Mouse (Mus musculus) hindbrain, embryonic 11.5 days (tissue): Measurements from ENCODE around the gene Dnah14. TPM values are rescaled to one million over a fixed set of nuclear protein-coding genes. Genes with fewer than 3 reads are reported as not detected.

ENCODE experiments used
- ATAC-seq: fragments of 200-750 bp; cut with Nextera tagmentation; 2 replicates; pipeline ENCODE4 v1.8.0; 2017; ENCODE audit warnings: mild to moderate bottlenecking, moderate TSS enrichment, moderate library complexity; ENCODE audit not compliant: low FRiP score
- DNase-seq: peaks from one replicate; pipeline ENCODE4 v3.0.0-alpha.2; 2015; ENCODE audit warnings: low spot score
- H3K27ac ChIP-seq: fragments of 300-500 bp; sonication (generic); 2 replicates; pipeline ENCODE4 v1.5.1; 2014; ENCODE audit warnings: mild to moderate bottlenecking, low read depth, low read length
- H3K27me3 ChIP-seq: fragments of 300-500 bp; sonication (generic); 2 replicates; pipeline ENCODE4 v1.6.1; 2014; ENCODE audit warnings: mild to moderate bottlenecking, low read length, moderate library complexity, mixed read lengths; ENCODE audit not compliant: control insufficient read depth, insufficient read depth
- H3K36me3 ChIP-seq: fragments of 300-500 bp; sonication (generic); 2 replicates; pipeline ENCODE4 v1.6.1; 2014; ENCODE audit warnings: mild to moderate bottlenecking, low read length, moderate library complexity, mixed read lengths; ENCODE audit not compliant: control insufficient read depth, insufficient read depth
- H3K4me1 ChIP-seq: fragments of 300-500 bp; sonication (generic); replicated peaks from 2 replicates; pipeline ENCODE4 v1.6.1; 2014; ENCODE audit warnings: low read length, mixed read lengths; ENCODE audit not compliant: control insufficient read depth, insufficient read depth
- H3K4me2 ChIP-seq: fragments of 300-500 bp; sonication (generic); replicated peaks from 2 replicates; pipeline ENCODE4 v1.6.1; 2014; ENCODE audit warnings: mild to moderate bottlenecking, low read depth, low read length
- H3K4me3 ChIP-seq: fragments of 300-500 bp; sonication (generic); 2 replicates; pipeline ENCODE4 v1.5.1; 2014; ENCODE audit warnings: low read depth, low read length
- H3K9ac ChIP-seq: fragments of 300-500 bp; sonication (generic); 2 replicates; pipeline ENCODE4 v1.6.1; 2014; ENCODE audit warnings: low read depth, low read length
- H3K9me3 ChIP-seq: fragments of 300-500 bp; sonication (generic); 2 replicates; pipeline ENCODE4 v1.6.1; 2016; ENCODE audit warnings: low read length; ENCODE audit not compliant: control insufficient read depth
- WGBS: fragments of 180-500 bp; shearing (Covaris S2); extraction: QIAGEN DNeasy Blood & Tissue Kit; methylation state at CpG from one replicate; pipeline ENCODE4 v1.1.7; 2014; 5-methylcytosine and 5-hydroxymethylcytosine counted together
- polyA plus RNA-seq: library from polyadenylated mRNA; unstranded; fragments of >200 nt; fragmentation: Nextera tagmentation; extraction: Ambion mirVana; gene quantifications from 2 replicates; pipeline ENCODE4 v1.2.1, GENCODE M21; 2014

The Dnah14 gene
- polyA plus RNA-seq, 1 experiment from 2014 or later, result 2.6 TPM

GRCm38 (mm10) chr1:181569447-181569846 is 6.9 kb upstream of the Dnah14 start:
- DNase-seq (no peak), ATAC-seq (no peak)
- Histone ChIP-seq H3K27me3 (no peaks in the 10 kb centered on the region), H3K9ac (no peak overlapping the region), H3K9me3 (no peaks in the 10 kb centered on the region), H3K4me1 (no peaks in the 10 kb centered on the region), H3K36me3 (no peaks in the 10 kb centered on the region), H3K27ac (no peak overlapping the region), H3K4me3 (no peak overlapping the region), H3K4me2 (no peak overlapping the region)
- WGBS, result 72% methylated on average over 9 of the region's 9 CpGs

- Histone ChIP-seq H3K4me2 (no peak overlapping the region), H3K9me3 (no peaks in the 10 kb centered on the region), H3K36me3 (no peaks in the 10 kb centered on the region), H3K4me1 (no peaks in the 10 kb centered on the region), H3K4me3 (no peak overlapping the region), H3K9ac (no peak overlapping the region), H3K27me3 (no peaks in the 10 kb centered on the region), H3K27ac (no peak overlapping the region)
- ATAC-seq (no peak), DNase-seq (no peak)
- WGBS, result 65% methylated on average over 8 of the region's 8 CpGs
These were observed 6.8 kb downstream of the Dnah14 start for GRCm38 (mm10) chr1:181583152-181583551.

- H3K9me3 ChIP-seq, result no peaks in the 10 kb centered on the region
- H3K4me2 ChIP-seq, result no peak overlapping the region
- no peaks in the 10 kb centered on the region for H3K36me3 ChIP-seq
- no peaks in the 10 kb centered on the region for H3K27me3 ChIP-seq
- DNase-seq (no peak), ATAC-seq (no peak)
- no peaks in the 10 kb centered on the region for H3K4me1 ChIP-seq
- WGBS, result 82% methylated on average over 6 of the region's 6 CpGs
- H3K9ac ChIP-seq, result no peak overlapping the region
- H3K27ac ChIP-seq, result no peak overlapping the region
- no peak overlapping the region for H3K4me3 ChIP-seq
These were observed 12.8 kb downstream of the Dnah14 start for GRCm38 (mm10) chr1:181589116-181589515.

- Histone ChIP-seq H3K4me1 (no peaks in the 10 kb centered on the region), H3K4me2 (no peak overlapping the region), H3K9ac (no peak overlapping the region), H3K27ac (no peak overlapping the region), H3K4me3 (no peak overlapping the region), H3K9me3 (no peaks in the 10 kb centered on the region), H3K27me3 (no peaks in the 10 kb centered on the region), H3K36me3 (no peaks in the 10 kb centered on the region)
- 41% methylated on average over 4 of the region's 4 CpGs for WGBS
- DNase-seq (no peak), ATAC-seq (no peak)
These were observed 23.0 kb downstream of the Dnah14 start for GRCm38 (mm10) chr1:181599376-181599775.

GRCm38 (mm10) chr1:181611118-181611517 is 34.8 kb downstream of the Dnah14 start:
- ATAC-seq, result no peak
- no peaks in the 10 kb centered on the region for H3K36me3 ChIP-seq

GRCm38 (mm10) chr1:181615866-181616491 is 39.6 kb downstream of the Dnah14 start:
- ATAC-seq, result no peak
- H3K9me3 ChIP-seq, result no peaks in the 10 kb centered on the region
- DNase-seq, result peak; percentile 83
- no peak overlapping the region for H3K27ac ChIP-seq
- no peak overlapping the region for H3K4me2 ChIP-seq
- no peaks in the 10 kb centered on the region for H3K36me3 ChIP-seq
- H3K9ac ChIP-seq, result no peak overlapping the region
- no peak overlapping the region for H3K4me3 ChIP-seq
- WGBS, result 43% methylated on average over 11 of the region's 11 CpGs
- no peaks in the 10 kb centered on the region for H3K4me1 ChIP-seq
- H3K27me3 ChIP-seq, result no peaks in the 10 kb centered on the region

More at GRCm38 (mm10) chr1:181611118-181611517, 34.8 kb downstream of the Dnah14 start:
- Histone ChIP-seq H3K27me3 (no peaks in the 10 kb centered on the region), H3K4me2 (no peak overlapping the region), H3K4me3 (no peak overlapping the region), H3K9ac (no peak overlapping the region), H3K4me1 (no peaks in the 10 kb centered on the region), H3K9me3 (no peaks in the 10 kb centered on the region), H3K27ac (no peak overlapping the region)
- 72% methylated on average over 3 of the region's 3 CpGs for WGBS
- peak; percentile 7 for DNase-seq

GRCm38 (mm10) chr1:181617332-181617731 is 41.0 kb downstream of the Dnah14 start:
- H3K9me3 ChIP-seq, result no peaks in the 10 kb centered on the region
- H3K4me2 ChIP-seq, result no peak overlapping the region
- no peak overlapping the region for H3K9ac ChIP-seq
- no peaks in the 10 kb centered on the region for H3K36me3 ChIP-seq
- WGBS, result 49% methylated on average over 5 of the region's 5 CpGs
- no peaks in the 10 kb centered on the region for H3K27me3 ChIP-seq
- no peaks in the 10 kb centered on the region for H3K4me1 ChIP-seq
- no peak overlapping the region for H3K27ac ChIP-seq
- no peak overlapping the region for H3K4me3 ChIP-seq
- DNase-seq (peak; percentile 39), ATAC-seq (no peak)

GRCm38 (mm10) chr1:181623149-181623680 is 46.9 kb downstream of the Dnah14 start:
- no peak overlapping the region for H3K27ac ChIP-seq
- no peaks in the 10 kb centered on the region for H3K36me3 ChIP-seq
- no peaks in the 10 kb centered on the region for H3K4me1 ChIP-seq
- ATAC-seq (no peak), DNase-seq (no peak)
- H3K9ac ChIP-seq, result no peak overlapping the region
- no peak overlapping the region for H3K4me3 ChIP-seq
- no peaks in the 10 kb centered on the region for H3K9me3 ChIP-seq
- H3K4me2 ChIP-seq, result no peak overlapping the region
- 70% methylated on average over 6 of the region's 6 CpGs for WGBS
- no peaks in the 10 kb centered on the region for H3K27me3 ChIP-seq

GRCm38 (mm10) chr1:181624876-181625275 is 48.5 kb downstream of the Dnah14 start:
- Histone ChIP-seq H3K4me2 (no peak overlapping the region), H3K4me3 (no peak overlapping the region), H3K27me3 (no peaks in the 10 kb centered on the region), H3K27ac (no peak overlapping the region), H3K9ac (no peak overlapping the region), H3K36me3 (no peaks in the 10 kb centered on the region), H3K4me1 (no peaks in the 10 kb centered on the region), H3K9me3 (no peaks in the 10 kb centered on the region)
- no peak for ATAC-seq
- no peak for DNase-seq
- 91% methylated on average over 8 of the region's 8 CpGs for WGBS
